Mouse (Mus musculus) midbrain, embryonic 16.5 days (tissue): Measurements from ENCODE around the gene Rps6kl1. TPM values are rescaled to one million over a fixed set of nuclear protein-coding genes. Genes with fewer than 3 reads are reported as not detected.

ENCODE experiments used
- ATAC-seq: fragments of 200-750 bp; cut with Nextera tagmentation; 2 replicates; pipeline ENCODE4 v1.8.0; 2017; ENCODE audit warnings: moderate TSS enrichment
- H3K27ac ChIP-seq: fragments of 300-500 bp; sonication (generic); 2 replicates; pipeline ENCODE4 v1.5.1; 2014; ENCODE audit warnings: mild to moderate bottlenecking, low read length, mixed read lengths
- H3K27me3 ChIP-seq: fragments of 300-500 bp; sonication (generic); 2 replicates; pipeline ENCODE4 v1.6.1; 2014; ENCODE audit warnings: low read depth, low read length, mixed read lengths; ENCODE audit not compliant: control insufficient read depth, insufficient read depth
- H3K36me3 ChIP-seq: fragments of 300-500 bp; sonication (generic); 2 replicates; pipeline ENCODE4 v1.6.1; 2014; ENCODE audit warnings: mild to moderate bottlenecking, low read length, moderate library complexity, mixed read lengths; ENCODE audit not compliant: control insufficient read depth, insufficient read depth
- H3K4me1 ChIP-seq: fragments of 300-500 bp; sonication (generic); 2 replicates; pipeline ENCODE4 v1.6.1; 2014; ENCODE audit warnings: mild to moderate bottlenecking, low read length, mixed read lengths; ENCODE audit not compliant: control insufficient read depth, insufficient read depth
- H3K4me2 ChIP-seq: fragments of 300-500 bp; sonication (generic); 2 replicates; pipeline ENCODE4 v1.6.1; 2014; ENCODE audit warnings: mild to moderate bottlenecking, low read length, mixed read lengths
- H3K4me3 ChIP-seq: fragments of 300-500 bp; sonication (generic); 2 replicates; pipeline ENCODE4 v1.5.1; 2014; ENCODE audit warnings: low read depth, mild to moderate bottlenecking, low read length, moderate library complexity, mixed read lengths
- H3K9ac ChIP-seq: fragments of 300-500 bp; sonication (generic); 2 replicates; pipeline ENCODE4 v1.6.1; 2014; ENCODE audit warnings: low read depth, low read length, mixed read lengths
- H3K9me3 ChIP-seq: fragments of 300-500 bp; sonication (generic); replicated peaks from 2 replicates; pipeline ENCODE4 v1.6.1; 2014; ENCODE audit warnings: mild to moderate bottlenecking, low read length, mixed read lengths; ENCODE audit not compliant: control insufficient read depth, poor library complexity, severe bottlenecking
- WGBS: fragments of 180-500 bp; shearing (Covaris S2); extraction: QIAGEN DNeasy Blood & Tissue Kit; methylation state at CpG from one replicate; pipeline ENCODE4 v1.1.7; 2014; 5-methylcytosine and 5-hydroxymethylcytosine counted together
- polyA plus RNA-seq: library from polyadenylated mRNA; unstranded; fragments of >200 nt; fragmentation: Nextera tagmentation; extraction: Ambion mirVana; gene quantifications from 2 replicates; pipeline ENCODE4 v1.2.1, GENCODE M21; 2015

The Rps6kl1 gene
- polyA plus RNA-seq, 1 experiment from 2014 or later, result 43.3 TPM

DNA sequence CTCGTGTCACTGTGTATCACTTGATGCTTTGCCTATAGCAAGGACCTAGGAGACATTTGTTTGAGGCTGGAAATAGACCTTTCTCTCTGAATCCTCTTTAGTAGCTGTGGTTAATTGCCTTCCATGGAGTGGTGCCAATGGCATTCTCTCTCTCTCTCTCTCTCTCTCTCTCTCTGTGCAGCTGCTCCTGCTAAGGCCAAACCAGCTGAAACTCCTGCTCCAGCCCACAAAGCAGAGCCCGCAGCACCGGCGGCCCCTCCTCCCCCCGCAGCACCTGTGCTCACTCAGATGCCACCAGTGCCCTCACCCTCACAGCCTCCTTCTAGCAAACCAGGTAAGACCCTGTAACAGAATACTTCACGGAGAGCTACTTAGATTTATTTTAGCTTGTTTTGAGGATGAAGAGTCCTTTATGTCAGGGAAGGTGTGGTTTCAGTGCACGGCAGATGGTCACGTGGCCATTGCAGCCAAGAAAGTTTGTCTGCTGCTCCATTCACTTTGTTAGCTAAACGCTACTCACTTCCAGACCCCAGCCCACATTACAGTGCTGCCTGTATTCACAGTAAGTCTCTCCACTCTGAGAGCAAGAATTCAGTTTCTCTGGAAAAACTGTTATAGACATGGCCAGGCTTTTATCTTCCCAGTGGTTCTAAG, 29.1 kb downstream of the Rps6kl1 start:
- Histone ChIP-seq H3K27me3 (no peaks in the 10 kb centered on the region), H3K9me3 (no peaks in the 10 kb centered on the region), H3K27ac (no peak overlapping the region), H3K9ac (no peak overlapping the region), H3K36me3 (peaks cover 39% of the 10 kb centered on the region), H3K4me3 (no peak overlapping the region), H3K4me1 (no peaks in the 10 kb centered on the region), H3K4me2 (no peak overlapping the region)
- no peak for ATAC-seq
- WGBS, result 80% methylated on average over 9 of the region's 9 CpGs

DNA sequence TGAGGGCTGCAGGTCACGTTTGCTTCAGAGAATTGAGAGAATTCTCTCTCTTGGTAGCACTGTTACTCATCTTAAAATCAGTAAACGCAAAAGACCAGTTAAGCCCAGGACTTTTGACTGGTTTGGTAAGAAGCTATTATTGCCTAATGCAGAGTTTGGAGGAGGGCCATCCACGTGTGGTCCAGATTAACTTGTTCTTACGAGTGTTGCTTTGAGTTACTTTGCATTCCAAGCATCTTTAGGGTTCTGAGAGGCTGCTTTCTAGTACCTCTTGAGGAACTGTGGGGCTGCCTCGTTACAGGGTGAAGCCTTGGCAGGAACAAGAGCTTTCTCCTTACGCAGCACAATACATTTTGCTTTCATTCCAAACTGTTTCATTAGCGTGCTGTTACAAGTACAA, 35.4 kb downstream of the Rps6kl1 start:
- Histone ChIP-seq H3K27ac (no peak overlapping the region), H3K4me1 (peaks cover 17% of the 10 kb centered on the region), H3K4me2 (no peak overlapping the region), H3K36me3 (peaks cover 20% of the 10 kb centered on the region; the same call in 1 of the 2 replicates), H3K9me3 (no peaks in the 10 kb centered on the region), H3K9ac (no peak overlapping the region), H3K27me3 (no peaks in the 10 kb centered on the region), H3K4me3 (no peak overlapping the region)
- no peak for ATAC-seq
- 75% methylated on average over 7 of the region's 7 CpGs for WGBS

DNA sequence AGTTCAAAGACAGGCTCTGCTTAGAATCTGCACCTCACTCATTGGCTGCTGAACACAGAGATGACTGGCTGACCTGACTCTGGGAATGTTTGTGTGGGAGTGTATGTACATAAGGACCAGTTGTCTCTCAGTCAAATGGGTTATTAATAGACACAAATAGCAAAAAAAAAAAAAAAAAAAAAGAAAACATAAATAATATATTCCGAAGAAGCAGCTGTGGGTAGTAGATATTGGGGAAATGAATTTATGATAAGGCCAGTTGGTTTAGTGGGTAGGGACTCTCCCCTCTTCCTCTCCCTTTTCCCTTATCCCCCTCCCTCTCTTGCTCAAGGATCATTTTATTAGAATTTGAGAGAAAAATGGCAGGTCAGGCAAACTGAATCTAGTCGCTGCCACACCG, 37.1 kb downstream of the Rps6kl1 start:
- WGBS, result 96% methylated on average over 3 of the region's 3 CpGs
- H3K9ac ChIP-seq, result no peak overlapping the region
- H3K4me3 ChIP-seq, result no peak overlapping the region
- no peak for ATAC-seq
- H3K27me3 ChIP-seq, result no peaks in the 10 kb centered on the region
- no peak overlapping the region for H3K4me2 ChIP-seq
- H3K9me3 ChIP-seq, result no peaks in the 10 kb centered on the region
- peaks cover 23% of the 10 kb centered on the region for H3K4me1 ChIP-seq
- no peak overlapping the region for H3K27ac ChIP-seq
- H3K36me3 ChIP-seq, result peaks cover 17% of the 10 kb centered on the region; the same call in 1 of the 2 replicates

DNA sequence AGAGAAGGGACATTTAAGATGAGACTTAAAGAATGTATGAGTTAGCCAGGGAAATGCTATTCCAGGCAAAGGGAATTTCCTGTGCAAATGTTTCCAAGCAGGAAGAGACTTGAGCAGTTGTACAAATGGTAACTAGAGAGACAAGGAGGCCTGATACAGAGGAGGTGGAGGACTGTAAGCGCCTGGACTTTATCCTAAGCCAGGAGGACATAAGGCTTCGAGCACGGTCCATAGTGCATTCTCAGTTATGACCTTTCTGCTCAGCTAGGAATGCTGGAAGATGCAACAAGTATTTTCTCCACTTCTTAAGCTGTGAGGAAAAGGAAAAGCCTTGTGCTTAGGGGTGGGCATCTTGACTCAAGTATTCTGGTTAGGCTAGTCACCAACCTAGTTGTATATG, 37.7 kb downstream of the Rps6kl1 start:
- peaks cover 23% of the 10 kb centered on the region for H3K4me1 ChIP-seq

DNA sequence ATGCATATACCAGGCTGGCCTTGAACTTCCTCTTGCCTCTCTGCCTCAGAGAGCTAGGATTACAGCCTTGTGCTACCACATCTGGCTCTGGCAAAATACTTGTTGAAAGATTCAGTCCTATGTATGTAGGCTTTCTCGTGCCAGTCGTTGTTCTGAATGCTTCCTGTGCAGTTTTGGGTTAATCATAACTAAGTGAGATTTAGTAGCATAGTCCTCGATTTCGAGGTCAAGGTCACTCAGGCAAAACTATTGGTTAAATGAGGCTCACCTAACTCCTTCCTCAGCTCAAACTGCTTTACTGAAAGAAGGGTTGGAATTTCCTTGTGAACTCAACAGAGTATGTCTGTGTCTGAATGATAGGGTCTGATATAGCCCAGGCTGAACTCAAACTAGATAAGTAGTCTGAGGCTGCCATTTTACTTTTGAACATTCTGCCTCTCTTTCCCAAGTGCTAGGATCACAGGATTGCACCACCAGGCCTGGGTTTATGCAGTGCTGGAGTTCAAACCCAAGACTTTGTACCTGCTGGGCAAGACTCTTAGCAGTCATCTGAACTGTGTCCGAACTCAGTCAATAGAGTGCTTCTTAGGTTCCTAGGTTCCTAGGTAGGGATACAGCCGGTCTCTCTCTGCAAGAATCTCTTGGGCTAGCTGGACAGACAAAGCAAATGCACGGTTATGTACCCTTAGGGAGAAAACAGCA, 38.4 kb downstream of the Rps6kl1 start:
- Histone ChIP-seq H3K9ac (no peak overlapping the region), H3K36me3 (peaks cover 9% of the 10 kb centered on the region; the same call in 1 of the 2 replicates), H3K4me3 (no peak overlapping the region), H3K27ac (no peak overlapping the region), H3K27me3 (no peaks in the 10 kb centered on the region), H3K9me3 (no peaks in the 10 kb centered on the region), H3K4me1 (peaks cover 23% of the 10 kb centered on the region), H3K4me2 (no peak overlapping the region)
- WGBS, result 92% methylated on average over 7 of the region's 7 CpGs
- no peak for ATAC-seq

More for the DNA sequence above, 37.7 kb downstream of the Rps6kl1 start:
- H3K27me3 ChIP-seq, result no peaks in the 10 kb centered on the region
- H3K36me3 ChIP-seq, result peaks cover 12% of the 10 kb centered on the region; the same call in 1 of the 2 replicates
- no peak for ATAC-seq
- H3K4me3 ChIP-seq, result no peak overlapping the region
- WGBS, result 94% methylated on average over 3 of the region's 3 CpGs
- H3K9me3 ChIP-seq, result no peaks in the 10 kb centered on the region
- H3K9ac ChIP-seq, result no peak overlapping the region
- no peak overlapping the region for H3K27ac ChIP-seq
- H3K4me2 ChIP-seq, result no peak overlapping the region

DNA sequence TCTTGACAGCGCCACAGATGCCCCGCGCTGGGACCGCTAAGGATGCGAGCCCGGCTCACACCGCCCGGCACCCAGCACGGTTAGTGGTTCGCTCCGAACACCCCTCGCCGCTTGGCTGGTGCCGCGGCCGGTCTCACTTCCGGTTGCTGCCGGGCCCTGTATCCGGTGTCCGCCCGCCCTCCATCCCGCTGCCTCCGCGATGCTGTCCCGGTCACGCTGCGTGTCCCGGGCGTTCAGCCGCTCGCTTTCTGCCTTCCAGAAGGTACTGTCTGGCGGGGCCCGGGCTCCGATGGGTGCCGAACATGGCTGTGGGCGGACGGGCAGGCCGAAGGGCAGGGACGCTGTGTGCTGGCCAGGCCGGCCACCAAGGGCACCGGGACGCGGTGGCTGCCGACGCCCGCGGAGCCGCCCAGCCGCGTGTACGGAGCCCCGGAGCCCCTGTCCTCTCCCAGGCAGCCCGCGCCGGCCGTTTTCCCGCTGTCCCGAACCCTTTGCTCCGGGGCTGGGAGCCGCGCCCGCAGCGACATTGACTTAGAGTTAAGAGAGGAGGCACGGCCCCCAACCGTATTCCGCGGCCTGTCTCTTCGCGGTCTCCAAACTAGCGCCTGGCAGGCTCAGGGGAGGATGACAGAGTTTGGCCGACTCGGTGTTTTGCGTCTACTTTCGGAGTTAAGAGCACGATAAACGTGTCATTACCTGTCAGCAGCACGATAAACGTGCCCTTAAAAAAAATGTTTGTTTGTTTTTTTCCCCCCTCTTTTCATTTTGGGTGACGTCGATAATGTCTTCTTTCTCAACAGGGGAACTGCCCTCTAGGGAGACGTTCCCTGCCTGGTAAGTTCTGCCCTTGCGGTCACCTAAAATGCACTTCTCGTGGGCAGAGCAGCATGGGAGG, 40.1 kb downstream of the Rps6kl1 start, which contains the start of the genes Prox2 and Dlst:
TSS of gene Prox2 (minus strand) at position 62 of the 895 bp plus-strand sequence.
TSS of gene Dlst (plus strand) at position 136 of the 895 bp plus-strand sequence.
- peak; percentile 97 for ATAC-seq
- Histone ChIP-seq H3K9ac (peak within 1 kb of the TSS; percentile 97), H3K4me1 (peaks cover 26% of the 10 kb centered on the region), H3K36me3 (peaks cover 9% of the 10 kb centered on the region; the same call in 1 of the 2 replicates), H3K9me3 (no peaks in the 10 kb centered on the region), H3K27ac (peak within 1 kb of the TSS; percentile 81), H3K4me3 (peak within 1 kb of the TSS; percentile 99), H3K27me3 (no peaks in the 10 kb centered on the region), H3K4me2 (peak within 1 kb of the TSS; percentile 97)
- under 1% methylated on average over 83 of the region's 83 CpGs for WGBS

DNA sequence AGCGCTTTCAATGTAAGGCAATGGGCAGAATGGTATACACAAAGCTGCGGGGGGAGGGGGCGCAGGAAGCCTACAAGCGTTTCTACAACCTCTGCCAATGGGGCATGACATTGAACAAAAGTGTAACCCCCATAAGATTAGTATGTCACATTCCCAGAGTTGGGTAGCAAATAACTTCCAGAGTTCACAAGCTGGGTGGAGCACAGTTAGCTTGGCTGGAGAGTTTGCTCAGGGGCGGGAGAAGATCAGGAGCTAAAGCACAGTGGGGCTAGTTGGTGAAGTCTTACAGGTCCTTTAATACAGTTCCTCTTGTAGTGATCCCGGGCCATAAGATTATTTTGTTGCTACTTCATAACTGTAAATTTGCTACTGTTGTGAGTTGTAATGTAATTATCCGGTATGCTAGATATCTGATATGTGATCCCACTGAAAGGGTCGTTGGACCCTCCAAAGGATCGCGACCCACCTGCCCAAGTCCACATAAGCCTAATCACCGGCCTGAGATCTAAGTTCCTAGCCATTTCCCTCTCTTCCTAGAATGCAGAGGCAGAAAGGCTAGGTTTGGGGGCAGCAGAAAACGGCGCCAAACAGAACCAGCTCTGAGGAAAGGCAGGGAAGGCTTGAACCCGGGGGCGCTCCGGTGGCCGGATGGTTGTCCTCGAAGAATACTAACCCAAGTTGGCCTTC, 40.9 kb downstream of the Rps6kl1 start:
- Histone ChIP-seq H3K9ac (peak overlapping the region; percentile 97), H3K4me2 (peak overlapping the region; percentile 97), H3K27ac (peak overlapping the region; percentile 81), H3K4me3 (peak overlapping the region; percentile 99), H3K36me3 (0 out of 2 replicates have a peak, but pooled peaks cover 4% of the 10 kb centered on the region), H3K4me1 (peaks cover 26% of the 10 kb centered on the region), H3K27me3 (no peaks in the 10 kb centered on the region), H3K9me3 (no peaks in the 10 kb centered on the region)
- ATAC-seq, result peak; percentile 44
- 15% methylated on average over 18 of the region's 18 CpGs for WGBS

DNA sequence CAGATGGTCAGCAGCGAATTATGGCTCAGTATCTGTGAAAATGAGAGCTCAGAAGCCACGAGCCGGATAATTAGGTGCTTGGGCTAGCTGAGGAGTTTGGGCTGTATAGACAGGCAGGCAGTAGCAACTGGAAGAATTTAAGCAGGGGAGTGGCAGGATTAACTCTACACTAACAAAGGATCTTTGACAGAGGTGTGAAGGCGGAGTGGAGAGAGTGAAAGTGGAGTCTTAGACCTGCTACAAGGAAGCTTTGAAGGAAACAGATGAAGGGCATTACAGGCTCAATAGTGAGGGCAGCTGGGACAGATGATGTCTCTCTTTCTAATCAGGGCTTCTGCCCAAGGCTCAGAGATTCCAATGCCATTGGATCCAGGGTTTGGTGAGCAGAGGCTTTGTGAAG, 41.6 kb downstream of the Rps6kl1 start:
- Histone ChIP-seq H3K27ac (no peak overlapping the region), H3K9ac (no peak overlapping the region), H3K9me3 (no peaks in the 10 kb centered on the region), H3K4me3 (no peak overlapping the region), H3K4me2 (no peak overlapping the region), H3K4me1 (peaks cover 26% of the 10 kb centered on the region), H3K36me3 (no peaks in the 10 kb centered on the region), H3K27me3 (no peaks in the 10 kb centered on the region)
- WGBS, result 28% methylated on average over 4 of the region's 4 CpGs
- no peak for ATAC-seq
